Mouse (Mus musculus) heart, embryonic 12.5 days (tissue): ENCODE measurements around the gene Tpo. TPM values are rescaled to one million over a fixed set of nuclear protein-coding genes. Genes with fewer than 3 reads are reported as not detected.

Experiments used
- ATAC-seq: fragments of 200-750 bp; cut with Nextera tagmentation; 2 replicates; pipeline ENCODE4 v1.8.0; 2017; ENCODE audit warnings: moderate TSS enrichment, moderate library complexity; ENCODE audit not compliant: insufficient number of reproducible peaks, low FRiP score
- H3K27ac ChIP-seq: fragments of 300-500 bp; sonication (generic); 2 replicates; pipeline ENCODE4 v1.5.1; 2016; ENCODE audit warnings: mild to moderate bottlenecking, moderate library complexity; ENCODE audit not compliant: poor library complexity, severe bottlenecking
- H3K27me3 ChIP-seq: fragments of 300-500 bp; sonication (generic); replicated peaks from 2 replicates; pipeline ENCODE4 v1.6.1; 2016; ENCODE audit warnings: mild to moderate bottlenecking, moderate library complexity
- H3K36me3 ChIP-seq: fragments of 300-500 bp; sonication (generic); 2 replicates; pipeline ENCODE4 v1.6.1; 2016; ENCODE audit warnings: mild to moderate bottlenecking, moderate library complexity
- H3K4me1 ChIP-seq: fragments of 300-500 bp; sonication (generic); replicated peaks from 2 replicates; pipeline ENCODE4 v1.6.1; 2016; ENCODE audit warnings: mild to moderate bottlenecking
- H3K4me2 ChIP-seq: fragments of 300-500 bp; sonication (generic); 2 replicates; pipeline ENCODE4 v1.6.1; 2016; ENCODE audit warnings: mild to moderate bottlenecking, moderate library complexity
- H3K4me3 ChIP-seq: fragments of 300-500 bp; sonication (generic); 2 replicates; pipeline ENCODE4 v1.5.1; 2016; ENCODE audit warnings: mild to moderate bottlenecking
- H3K9ac ChIP-seq: fragments of 300-500 bp; sonication (generic); 2 replicates; pipeline ENCODE4 v1.6.1; 2016; ENCODE audit warnings: mild to moderate bottlenecking, moderate library complexity
- H3K9me3 ChIP-seq: fragments of 300-500 bp; sonication (generic); replicated peaks from 2 replicates; pipeline ENCODE4 v1.6.1; 2016; ENCODE audit warnings: mild to moderate bottlenecking, moderate library complexity
- WGBS: fragments of 180-500 bp; shearing (Covaris S2); methylation state at CpG from one replicate; pipeline ENCODE4 v1.1.7; 2016; 5-methylcytosine and 5-hydroxymethylcytosine counted together
- polyA plus RNA-seq: library from polyadenylated mRNA; unstranded; fragments of >200 nt; fragmentation: Nextera tagmentation; extraction: Ambion mirVana; gene quantifications from 2 replicates; pipeline ENCODE4 v1.2.1, GENCODE M21; 2016

Gene Tpo
- 0.05 TPM in 1 of 2 replicates, not detected in the other for polyA plus RNA-seq

DNA sequence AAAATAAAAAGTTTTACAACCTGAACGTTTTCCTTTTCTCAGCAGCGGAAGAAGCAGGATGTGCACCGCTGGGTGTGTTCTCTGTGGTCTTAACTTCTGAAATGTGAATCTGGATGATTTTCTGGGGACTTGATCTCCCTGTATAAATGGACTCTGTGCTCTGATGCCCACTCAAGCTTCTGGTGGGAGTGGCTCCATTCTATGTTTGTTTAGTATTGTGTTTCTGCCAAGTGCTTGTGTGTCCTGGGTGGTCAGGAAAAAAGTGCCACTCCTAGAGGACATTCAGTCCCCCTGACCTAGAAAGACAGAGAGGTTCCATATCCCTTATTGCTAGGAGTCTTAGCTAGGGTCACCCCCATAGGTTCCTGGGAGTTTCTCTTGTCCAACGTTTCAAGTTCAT is at the start of gene Tpo:
TSS of gene Tpo (minus strand) at position 101 of the 400 bp plus-strand sequence.
- 72% methylated on average over 4 of the region's 4 CpGs for WGBS
- H3K36me3 ChIP-seq: no peaks in the 10 kb centered on the region
- no peaks in the 10 kb centered on the region for H3K4me1 ChIP-seq
- H3K9ac ChIP-seq: no peak within 1 kb of the TSS
- H3K27ac ChIP-seq: no peak within 1 kb of the TSS
- no peaks in the 10 kb centered on the region for H3K9me3 ChIP-seq
- no peaks in the 10 kb centered on the region; the same call in 1 of the 2 replicates for H3K27me3 ChIP-seq
- no peak for ATAC-seq
- H3K4me3 ChIP-seq: no peak within 1 kb of the TSS
- no peak within 1 kb of the TSS for H3K4me2 ChIP-seq

DNA sequence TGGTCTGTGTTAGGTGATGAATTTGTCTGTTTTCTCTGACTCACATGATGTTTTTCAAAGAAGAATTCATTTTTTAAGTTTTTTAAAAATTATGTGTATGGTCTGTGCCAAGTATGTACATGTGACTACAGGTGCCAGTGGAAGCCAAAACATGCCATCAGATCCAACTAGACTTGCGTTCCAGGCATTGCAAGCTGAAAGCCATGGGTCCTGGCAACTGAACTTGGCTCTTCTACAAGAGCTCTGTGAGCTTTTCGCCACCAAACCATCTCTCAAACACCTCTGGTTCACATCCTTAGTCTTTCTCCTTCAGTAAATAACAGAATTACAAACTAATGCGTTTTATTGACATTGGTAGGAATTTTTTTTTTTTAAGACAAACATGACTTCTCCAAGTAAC is 49.3 kb upstream of the Tpo start:
- Histone ChIP-seq H3K27ac (no peak overlapping the region), H3K9ac (no peak overlapping the region), H3K9me3 (no peaks in the 10 kb centered on the region), H3K4me3 (no peak overlapping the region), H3K27me3 (no peaks in the 10 kb centered on the region), H3K4me1 (no peaks in the 10 kb centered on the region), H3K36me3 (no peaks in the 10 kb centered on the region), H3K4me2 (no peak overlapping the region)
- no peak for ATAC-seq
- WGBS: 75% methylated on average over 3 of the region's 3 CpGs

DNA sequence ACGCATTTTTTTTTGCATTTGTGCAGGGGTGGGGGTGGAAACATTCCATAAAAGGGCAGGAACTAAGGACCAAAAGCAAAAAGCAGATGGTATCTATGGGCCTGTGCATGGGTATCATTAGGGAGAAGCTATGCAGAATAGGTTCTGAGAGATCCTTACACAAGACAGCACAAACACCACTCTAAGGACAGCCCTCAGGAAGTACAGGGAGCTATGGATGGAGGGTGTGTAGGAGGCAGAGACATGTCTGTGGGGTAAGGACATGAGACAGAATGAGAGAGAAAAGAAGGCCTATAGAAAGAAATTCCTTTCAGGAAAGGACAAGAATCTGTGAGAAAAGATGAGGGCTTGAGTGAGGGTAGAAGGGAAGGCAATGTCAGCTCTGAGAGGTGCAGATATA is 47.2 kb upstream of the Tpo start:
- no peak overlapping the region for H3K4me3 ChIP-seq
- no peaks in the 10 kb centered on the region for H3K4me1 ChIP-seq
- WGBS: 76% methylated on average over 1 of the region's 1 CpGs
- H3K9ac ChIP-seq: no peak overlapping the region
- H3K27ac ChIP-seq: no peak overlapping the region
- no peak for ATAC-seq
- no peaks in the 10 kb centered on the region for H3K9me3 ChIP-seq
- H3K4me2 ChIP-seq: no peak overlapping the region
- no peaks in the 10 kb centered on the region for H3K36me3 ChIP-seq
- no peaks in the 10 kb centered on the region for H3K27me3 ChIP-seq

DNA sequence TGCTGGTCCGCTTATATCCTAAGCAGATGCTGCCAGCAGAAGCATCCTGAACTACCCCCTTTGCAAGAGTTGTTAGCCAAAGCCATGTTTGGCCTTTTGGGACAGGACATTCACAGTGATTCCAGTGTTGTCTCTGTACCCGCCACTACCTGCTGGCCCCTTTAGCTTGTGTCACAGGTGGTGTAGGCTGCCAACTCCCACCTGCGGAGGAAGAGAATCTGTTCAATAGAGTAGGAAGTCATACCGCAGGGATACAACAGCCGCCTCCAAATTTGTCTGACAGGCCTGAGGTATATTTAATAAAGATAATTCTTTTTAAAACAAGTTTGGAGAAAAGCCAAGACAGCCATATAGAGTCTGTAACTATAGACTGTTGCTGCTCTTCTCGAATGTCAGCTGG is 45.5 kb upstream of the Tpo start:
- H3K9ac ChIP-seq: no peak overlapping the region
- H3K27me3 ChIP-seq: no peaks in the 10 kb centered on the region
- 84% methylated on average over 6 of the region's 6 CpGs for WGBS
- no peak for ATAC-seq
- H3K36me3 ChIP-seq: no peaks in the 10 kb centered on the region
- H3K4me3 ChIP-seq: no peak overlapping the region
- no peaks in the 10 kb centered on the region for H3K9me3 ChIP-seq
- no peak overlapping the region for H3K4me2 ChIP-seq
- H3K4me1 ChIP-seq: no peaks in the 10 kb centered on the region
- no peak overlapping the region for H3K27ac ChIP-seq

DNA sequence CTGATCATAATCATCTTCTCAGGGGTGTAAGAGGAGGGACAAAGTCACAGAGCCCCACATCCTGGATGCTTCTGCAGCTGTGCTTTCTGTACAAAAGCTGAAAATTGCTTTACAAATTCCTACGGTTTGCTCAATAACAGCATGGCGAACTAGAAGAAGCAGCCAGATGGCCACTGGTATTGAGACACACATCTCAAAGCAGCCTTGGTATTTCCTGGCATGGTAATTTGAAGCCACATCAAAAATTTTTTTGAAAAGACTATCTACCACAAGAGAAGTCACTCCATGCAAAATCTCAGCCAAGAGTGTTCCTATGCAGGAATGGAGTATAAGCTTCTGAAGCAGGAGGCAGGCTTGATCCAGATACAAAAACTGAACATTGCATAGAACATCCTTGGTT is 45.1 kb upstream of the Tpo start:
- no peak for ATAC-seq
- no peak overlapping the region for H3K4me3 ChIP-seq
- 87% methylated on average over 2 of the region's 2 CpGs for WGBS
- H3K27me3 ChIP-seq: no peaks in the 10 kb centered on the region
- no peak overlapping the region for H3K9ac ChIP-seq
- H3K36me3 ChIP-seq: no peaks in the 10 kb centered on the region
- no peaks in the 10 kb centered on the region for H3K4me1 ChIP-seq
- H3K4me2 ChIP-seq: no peak overlapping the region
- no peaks in the 10 kb centered on the region for H3K9me3 ChIP-seq
- no peak overlapping the region for H3K27ac ChIP-seq

DNA sequence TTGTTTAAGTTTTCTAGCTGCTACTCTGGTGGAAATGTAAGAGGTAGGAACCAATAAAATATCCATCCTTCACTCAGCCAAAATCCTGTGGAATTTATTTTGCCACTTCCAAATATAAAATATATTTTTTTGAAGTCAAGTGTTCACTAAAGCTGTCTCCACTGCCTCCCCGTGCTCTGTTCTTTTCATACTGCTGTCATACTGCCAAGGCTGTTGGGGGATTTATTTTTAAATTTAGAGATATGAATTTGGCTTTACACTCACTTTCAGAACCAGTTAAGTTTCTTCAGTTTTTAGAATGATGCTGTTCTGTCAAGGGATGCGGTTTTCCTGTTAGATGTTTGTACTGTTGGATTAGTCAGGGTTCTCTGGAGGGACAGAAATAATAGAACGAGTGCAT is 36.1 kb upstream of the Tpo start:
- Histone ChIP-seq H3K27me3 (no peaks in the 10 kb centered on the region), H3K36me3 (no peaks in the 10 kb centered on the region), H3K9ac (no peak overlapping the region), H3K27ac (no peak overlapping the region), H3K4me3 (no peak overlapping the region), H3K4me1 (no peaks in the 10 kb centered on the region), H3K4me2 (no peak overlapping the region), H3K9me3 (no peaks in the 10 kb centered on the region)
- WGBS: 69% methylated on average over 3 of the region's 3 CpGs
- ATAC-seq: no peak

DNA sequence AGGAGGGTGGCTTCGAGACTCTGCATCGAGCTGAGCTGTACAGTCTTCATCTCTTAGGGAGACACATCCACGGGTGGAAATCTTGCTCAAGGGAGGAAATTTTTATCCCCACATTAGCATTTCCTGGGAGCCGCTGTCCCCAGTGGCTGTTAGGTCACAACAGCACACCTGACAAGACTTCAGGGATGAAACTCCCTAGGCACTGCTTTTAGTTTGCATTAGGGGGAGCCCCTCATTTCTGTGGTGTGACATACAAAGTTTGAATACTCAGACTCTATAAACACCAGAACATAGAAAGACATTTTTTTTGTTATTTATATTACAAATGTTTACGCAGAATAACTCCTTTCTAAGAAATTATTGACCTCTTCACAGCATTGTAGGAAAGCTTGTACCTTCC is 32.1 kb upstream of the Tpo start:
- H3K9ac ChIP-seq: no peak overlapping the region
- no peaks in the 10 kb centered on the region for H3K9me3 ChIP-seq
- no peaks in the 10 kb centered on the region for H3K36me3 ChIP-seq
- peaks cover 6% of the 10 kb centered on the region; the same call in 1 of the 2 replicates for H3K4me1 ChIP-seq
- no peak for ATAC-seq
- H3K4me2 ChIP-seq: no peak overlapping the region
- no peak overlapping the region for H3K4me3 ChIP-seq
- no peaks in the 10 kb centered on the region for H3K27me3 ChIP-seq
- H3K27ac ChIP-seq: no peak overlapping the region
- WGBS: 78% methylated on average over 5 of the region's 5 CpGs

DNA sequence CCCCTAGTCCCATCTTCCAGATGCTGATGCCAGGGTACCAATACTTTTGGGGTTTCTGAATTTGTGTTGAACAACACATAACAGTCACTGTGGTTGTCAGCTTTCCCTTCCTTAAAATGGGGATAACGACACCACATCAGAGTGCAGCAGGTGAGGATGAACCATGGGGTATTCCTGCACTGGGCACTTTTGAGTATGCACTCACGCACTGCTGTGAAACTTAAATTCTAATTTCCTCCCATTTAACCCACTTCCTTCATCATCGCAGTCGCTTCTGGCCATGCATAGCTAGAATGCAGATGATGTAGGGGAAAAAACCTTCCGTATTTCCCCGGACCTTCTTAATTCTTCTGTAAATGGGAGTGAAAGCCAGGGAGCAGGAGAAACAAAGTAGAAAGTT is 31.6 kb upstream of the Tpo start:
- Histone ChIP-seq H3K27me3 (no peaks in the 10 kb centered on the region), H3K4me2 (no peak overlapping the region), H3K4me1 (peaks cover 9% of the 10 kb centered on the region; the same call in 1 of the 2 replicates), H3K9ac (no peak overlapping the region), H3K9me3 (no peaks in the 10 kb centered on the region), H3K36me3 (no peaks in the 10 kb centered on the region), H3K27ac (no peak overlapping the region), H3K4me3 (no peak overlapping the region)
- 83% methylated on average over 6 of the region's 6 CpGs for WGBS
- no peak for ATAC-seq

DNA sequence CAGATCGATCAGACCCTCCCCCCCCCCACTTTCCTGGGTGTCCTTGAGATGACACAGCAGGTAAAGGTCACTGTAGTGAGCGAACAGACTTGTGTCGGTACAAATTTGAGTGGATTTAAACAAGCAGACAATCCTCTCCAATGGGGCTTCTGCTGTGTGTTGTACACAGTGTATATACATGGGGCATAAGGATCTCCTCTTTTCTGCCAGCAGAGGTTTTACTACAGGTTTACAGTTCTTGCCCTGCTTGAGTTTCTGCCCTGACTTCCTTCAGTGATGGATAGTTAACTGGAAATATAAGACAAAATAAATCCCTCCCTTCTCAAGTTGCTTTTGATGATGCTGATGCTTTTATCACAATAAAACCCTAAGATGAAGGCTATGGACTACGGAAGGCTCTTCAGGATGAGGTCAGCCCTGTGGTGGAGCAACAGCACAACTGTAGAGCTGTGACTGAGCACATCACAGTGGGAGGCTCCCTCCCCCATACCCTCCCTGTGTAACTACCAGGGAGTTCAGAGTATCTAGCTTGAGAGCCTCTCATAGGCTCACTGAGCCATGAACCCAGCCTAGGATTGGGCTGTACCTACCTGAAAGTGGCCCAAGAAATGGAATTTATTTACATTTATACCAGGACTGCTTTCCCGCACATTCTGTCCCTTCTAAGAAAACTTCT is 29.4 kb upstream of the Tpo start:
- no peak overlapping the region for H3K4me3 ChIP-seq
- H3K27me3 ChIP-seq: no peaks in the 10 kb centered on the region
- no peak overlapping the region for H3K27ac ChIP-seq
- no peak for ATAC-seq
- no peak overlapping the region for H3K9ac ChIP-seq
- H3K4me1 ChIP-seq: peaks cover 9% of the 10 kb centered on the region; the same call in 1 of the 2 replicates
- WGBS: 73% methylated on average over 5 of the region's 5 CpGs
- no peaks in the 10 kb centered on the region for H3K9me3 ChIP-seq
- no peaks in the 10 kb centered on the region for H3K36me3 ChIP-seq
- no peak overlapping the region for H3K4me2 ChIP-seq

DNA sequence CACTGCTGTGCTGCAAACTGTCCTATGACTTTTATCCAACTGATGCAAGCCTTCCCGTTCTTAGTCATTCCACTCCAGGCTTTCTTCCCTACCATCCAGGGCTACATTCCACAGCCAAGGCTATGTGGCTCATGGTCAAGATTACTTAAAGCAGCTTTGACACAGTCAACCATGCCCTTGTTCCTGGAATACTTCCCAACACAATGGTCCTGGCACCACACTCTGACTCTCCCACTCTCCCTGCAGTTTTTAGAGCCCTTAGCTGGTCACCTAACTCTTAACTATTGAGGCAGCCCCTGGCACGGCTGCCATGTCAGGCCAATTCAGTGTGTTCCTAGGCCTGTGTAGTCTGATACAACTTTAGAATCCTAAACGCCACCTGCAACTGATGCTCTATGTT is 28.1 kb upstream of the Tpo start:
- Histone ChIP-seq H3K9ac (no peak overlapping the region), H3K27me3 (no peaks in the 10 kb centered on the region), H3K9me3 (no peaks in the 10 kb centered on the region), H3K27ac (no peak overlapping the region), H3K4me2 (no peak overlapping the region), H3K36me3 (no peaks in the 10 kb centered on the region), H3K4me1 (peaks cover 9% of the 10 kb centered on the region; the same call in 1 of the 2 replicates), H3K4me3 (no peak overlapping the region)
- 74% methylated on average over 3 of the region's 3 CpGs for WGBS
- no peak for ATAC-seq

DNA sequence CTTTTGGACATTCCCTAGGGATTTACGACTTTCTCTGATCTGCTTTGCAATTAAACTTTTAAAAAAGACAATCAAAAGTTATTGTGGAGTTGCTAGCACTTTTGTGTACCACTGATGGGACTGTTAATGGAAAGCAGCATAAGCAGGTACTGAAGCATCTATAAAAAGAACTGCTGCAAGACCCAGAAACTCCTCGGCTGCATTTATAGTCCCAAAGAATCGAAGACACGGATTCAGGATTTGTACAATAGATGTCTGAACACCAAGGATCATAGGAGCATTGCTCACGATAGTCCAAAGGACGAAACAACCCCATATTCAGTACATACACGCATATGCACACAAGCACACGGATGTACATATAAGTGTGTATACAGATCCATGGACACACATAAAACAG is 27.4 kb upstream of the Tpo start:
- Histone ChIP-seq H3K27me3 (0 out of 2 replicates have a peak, but pooled peaks cover 5% of the 10 kb centered on the region), H3K4me3 (no peak overlapping the region), H3K4me1 (peaks cover 9% of the 10 kb centered on the region; the same call in 1 of the 2 replicates), H3K4me2 (no peak overlapping the region), H3K9ac (no peak overlapping the region), H3K9me3 (no peaks in the 10 kb centered on the region), H3K27ac (no peak overlapping the region), H3K36me3 (no peaks in the 10 kb centered on the region)
- WGBS: 78% methylated on average over 8 of the region's 8 CpGs
- no peak for ATAC-seq
